Mouse (Mus musculus) telencephalon, adult 2 months (tissue): ENCODE measurements around the gene H13.
"Not testable (repeated sequence)": the region's sequence is repeated elsewhere in the genome, so short reads cannot be mapped to it uniquely, and the experiment has no call there.

Source experiments
- DNase-seq: peaks from one replicate; pipeline ENCODE4 v3.0.0-alpha.2; 2011; ENCODE audit warnings: low read depth, low spot score

H13 gene

DNA sequence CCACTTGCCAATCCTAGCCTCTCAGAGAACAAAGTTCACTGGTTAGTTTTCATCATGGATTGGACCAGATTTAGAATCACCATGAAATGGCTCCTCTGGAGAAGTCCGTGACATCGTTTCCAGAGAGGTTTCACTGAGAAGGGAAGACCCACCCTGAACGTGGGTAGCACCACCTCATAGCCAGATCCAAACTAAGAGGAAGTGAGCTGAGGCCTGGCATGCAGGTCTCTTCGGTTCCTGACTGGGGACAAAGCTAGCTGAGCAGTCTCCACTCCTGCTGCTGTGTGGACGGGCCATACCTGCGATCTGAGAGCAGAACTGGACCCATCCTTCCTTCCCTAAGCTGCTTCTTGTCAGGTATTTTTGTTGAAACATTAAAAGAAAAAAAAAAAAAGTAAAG lies 8.1 kb upstream of the H13 start:
- DNase-seq = no peak

DNA sequence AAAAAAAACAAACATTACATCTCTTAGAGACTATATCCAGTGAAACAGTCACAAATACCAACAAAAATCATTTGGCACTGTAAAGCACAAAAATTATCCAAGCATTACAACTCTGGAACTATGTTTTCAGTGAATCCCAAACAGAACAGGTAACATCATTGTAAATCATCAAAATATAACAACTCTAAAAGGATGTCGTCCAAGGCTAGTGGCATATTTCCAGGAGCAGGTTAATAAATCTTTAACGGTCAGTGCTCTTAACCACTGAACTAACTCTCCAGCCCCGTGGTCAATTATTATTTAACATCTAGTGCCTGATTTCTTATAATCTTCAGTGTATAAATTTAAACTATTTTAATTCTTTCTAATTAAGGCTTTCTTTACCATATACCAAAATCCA lies 3.1 kb upstream of the H13 start:
- DNase-seq = not testable (repeated sequence)

DNA sequence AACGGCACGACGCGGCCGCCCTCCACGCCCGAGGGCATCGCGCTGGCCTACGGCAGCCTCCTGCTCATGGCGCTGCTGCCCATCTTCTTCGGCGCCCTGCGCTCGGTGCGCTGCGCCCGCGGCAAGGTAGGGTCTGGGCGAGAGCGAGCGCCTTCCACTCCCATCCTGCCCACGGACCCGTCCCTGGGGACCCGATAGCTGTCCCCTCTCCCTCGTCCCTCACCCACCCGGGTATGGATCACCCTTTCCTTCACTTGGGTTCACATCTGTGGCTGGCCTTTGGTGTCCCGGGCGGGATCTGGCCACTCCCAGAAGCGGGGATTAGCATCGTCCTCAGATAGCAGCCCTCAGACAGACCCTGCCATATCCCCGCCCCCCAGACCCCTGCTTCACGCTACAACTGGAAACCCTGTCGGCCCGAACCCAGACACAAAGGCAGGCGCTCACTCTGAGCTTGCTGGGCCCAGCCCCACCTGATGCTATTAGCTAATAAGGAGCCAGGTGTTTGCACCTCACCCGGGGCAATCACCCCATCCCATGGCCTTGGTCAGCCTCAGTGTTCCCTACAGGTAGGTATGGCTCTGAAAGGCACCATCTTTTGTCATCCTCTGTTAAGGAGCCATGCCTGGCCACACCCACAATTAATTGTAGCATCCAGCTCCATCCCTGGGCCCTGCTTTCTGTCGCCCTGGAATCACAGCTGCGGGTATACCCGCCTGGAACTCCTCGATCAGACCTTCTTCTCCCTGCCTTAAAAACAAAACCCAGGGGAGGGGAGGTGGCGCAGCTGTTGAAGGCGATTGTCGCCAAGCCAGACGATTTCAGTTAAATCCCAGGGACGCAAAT lies 601 bp downstream of the H13 start:
- DNase-seq = no peak

DNA sequence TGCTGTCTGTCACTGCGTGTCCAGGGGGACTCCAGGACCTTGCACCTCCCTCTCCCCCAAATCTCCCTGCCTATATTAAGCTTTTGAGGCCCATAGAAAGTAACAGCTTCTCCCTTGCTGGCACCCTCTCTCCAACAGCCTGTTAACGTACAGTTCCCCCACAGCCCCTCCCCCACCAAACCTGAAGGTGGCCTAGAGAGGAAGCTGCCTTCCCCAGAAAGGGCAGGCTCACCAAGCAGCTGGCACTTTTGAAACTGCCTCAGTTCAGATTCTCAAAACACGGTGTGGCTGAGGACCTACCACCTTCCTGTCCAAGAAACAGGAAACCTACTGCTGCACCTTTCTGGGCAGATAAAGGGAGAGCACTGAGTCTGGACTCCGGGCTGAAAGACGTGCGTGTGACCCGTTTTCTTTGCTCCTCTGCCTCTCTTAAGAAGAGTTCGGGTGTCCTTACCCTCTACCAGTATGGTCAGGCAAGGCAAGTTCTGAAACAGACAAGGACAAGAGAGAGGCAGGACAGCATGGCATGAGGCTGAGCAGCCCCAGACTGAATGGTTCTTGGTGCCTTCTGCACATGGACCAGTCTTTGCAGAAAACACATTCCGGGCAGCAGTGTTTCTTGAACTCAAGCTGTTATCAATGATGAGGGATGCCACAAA lies 1.9 kb downstream of the H13 start:
- DNase-seq = no peak

DNA sequence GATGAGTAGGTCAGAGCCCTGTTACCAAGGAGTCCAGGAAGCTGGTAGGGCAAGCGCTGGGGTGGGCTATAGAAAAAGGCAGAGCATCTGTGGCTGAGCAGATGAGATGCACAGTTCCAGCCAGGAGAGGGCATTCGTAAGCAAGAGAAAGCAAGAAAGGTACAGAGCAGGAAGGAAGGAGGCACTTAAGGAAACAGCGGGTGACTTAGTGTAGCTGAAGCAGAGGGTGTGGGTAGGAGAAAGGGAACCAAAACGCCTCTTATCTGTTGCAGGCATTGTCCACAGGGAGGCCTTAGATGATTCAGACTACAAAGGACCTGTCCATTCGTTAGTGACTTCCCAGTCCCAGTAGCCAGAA lies 2.4 kb downstream of the H13 start:
- DNase-seq = peak; percentile 66

DNA sequence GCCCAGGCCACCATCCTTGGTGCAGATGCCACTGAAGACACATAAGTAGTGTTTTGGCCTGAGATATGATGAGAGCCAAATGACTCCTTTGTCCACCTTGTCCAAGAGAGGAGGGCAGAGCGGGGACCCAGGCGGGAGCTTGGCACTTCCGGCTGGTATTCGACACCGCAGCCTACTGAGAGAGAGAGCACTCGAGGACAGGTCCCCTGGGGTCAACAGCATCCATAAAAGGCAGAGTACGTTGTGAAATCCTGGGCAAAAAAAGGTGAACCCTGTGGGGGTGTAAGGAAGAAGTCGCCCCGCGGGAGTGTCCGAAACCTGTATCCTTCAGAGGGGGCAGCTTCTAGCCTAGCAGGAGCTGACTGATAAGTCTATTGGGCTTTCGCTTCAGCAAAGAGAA lies 2.9 kb downstream of the H13 start:
- DNase-seq = no peak

DNA sequence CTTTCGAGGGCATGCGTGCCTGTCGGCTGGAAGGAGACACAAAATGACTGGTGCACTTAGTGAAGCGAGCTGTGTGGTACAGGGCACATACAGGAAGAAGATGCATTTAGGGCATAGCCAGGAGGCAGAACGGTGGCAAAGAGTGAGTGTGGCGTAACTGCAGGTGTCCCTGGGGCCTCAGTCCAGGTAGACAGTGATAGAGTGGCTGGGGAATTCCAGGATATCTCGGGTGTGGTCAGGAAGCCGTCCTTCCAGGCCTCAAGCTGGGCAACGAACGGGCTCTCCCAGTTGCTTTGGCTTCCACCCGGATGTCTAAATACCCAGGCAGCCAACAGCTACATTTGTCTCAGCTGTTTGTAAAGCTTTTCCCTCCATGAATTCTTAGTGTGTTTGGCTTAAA lies 4.9 kb downstream of the H13 start:
- DNase-seq = no peak

DNA sequence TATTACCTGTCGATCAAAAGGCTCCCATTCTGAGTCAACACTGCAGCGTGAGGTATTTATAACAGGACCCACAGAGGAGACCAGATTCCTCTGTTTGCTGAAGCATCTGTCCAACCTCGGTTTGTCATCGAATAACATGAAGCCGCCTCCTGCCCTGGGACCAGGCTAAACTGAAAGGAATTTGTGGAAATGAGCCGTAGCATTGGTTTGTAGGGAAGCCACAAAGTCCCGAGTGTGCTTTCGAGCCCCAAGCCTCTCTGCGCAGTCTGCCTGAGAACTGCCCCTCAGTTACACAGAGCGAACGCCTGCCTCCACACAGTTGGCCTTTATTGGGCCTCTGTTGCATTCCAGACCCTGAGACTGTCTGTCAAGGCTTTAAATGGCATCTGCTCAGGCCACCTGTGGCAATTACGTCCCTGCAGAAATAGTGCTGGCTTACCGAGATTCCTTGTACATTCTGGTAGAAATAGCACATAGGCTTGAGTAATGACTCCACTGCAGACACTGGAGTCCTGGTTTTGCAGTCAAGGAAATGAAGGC lies 6.1 kb downstream of the H13 start:
- DNase-seq = no peak

DNA sequence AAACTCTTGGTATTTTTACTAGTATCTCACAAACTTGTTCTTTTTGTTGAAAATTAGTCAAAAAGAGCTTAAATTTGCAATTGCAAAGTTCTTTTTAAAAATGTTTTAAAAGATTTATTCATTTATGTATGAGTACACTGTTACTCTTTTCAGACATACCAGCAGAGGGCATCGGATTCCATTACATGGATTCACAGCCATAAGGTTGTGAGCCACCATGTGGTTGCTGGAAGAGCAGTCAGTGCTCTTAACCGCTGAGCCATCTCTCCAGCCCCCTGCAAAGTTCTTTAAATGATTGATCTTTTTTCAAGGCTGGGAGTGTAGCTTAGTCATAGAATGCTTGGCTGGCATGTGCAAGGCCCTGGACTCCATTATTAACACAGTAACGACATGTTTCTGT lies 9.0 kb downstream of the H13 start:
- DNase-seq = peak; percentile 51

DNA sequence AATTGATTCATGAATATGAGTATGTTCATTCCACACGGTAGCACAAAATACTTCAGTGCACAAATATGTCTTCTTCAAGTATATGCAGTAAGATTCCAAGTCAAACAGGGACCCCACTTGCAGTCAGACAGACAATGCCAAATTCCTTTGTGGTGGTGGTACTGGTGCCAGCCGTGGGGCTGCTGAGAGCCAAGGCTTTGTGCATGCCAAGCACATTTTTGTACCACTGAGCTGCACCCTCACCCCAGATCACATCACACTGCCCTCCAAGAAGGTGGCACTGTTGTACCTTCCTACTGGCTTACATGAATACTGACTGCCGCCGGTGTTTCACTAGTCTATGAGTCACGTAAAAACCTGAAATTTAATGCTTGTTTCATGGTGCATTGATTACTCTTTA lies 9.7 kb downstream of the H13 start:
- no peak for DNase-seq

DNA sequence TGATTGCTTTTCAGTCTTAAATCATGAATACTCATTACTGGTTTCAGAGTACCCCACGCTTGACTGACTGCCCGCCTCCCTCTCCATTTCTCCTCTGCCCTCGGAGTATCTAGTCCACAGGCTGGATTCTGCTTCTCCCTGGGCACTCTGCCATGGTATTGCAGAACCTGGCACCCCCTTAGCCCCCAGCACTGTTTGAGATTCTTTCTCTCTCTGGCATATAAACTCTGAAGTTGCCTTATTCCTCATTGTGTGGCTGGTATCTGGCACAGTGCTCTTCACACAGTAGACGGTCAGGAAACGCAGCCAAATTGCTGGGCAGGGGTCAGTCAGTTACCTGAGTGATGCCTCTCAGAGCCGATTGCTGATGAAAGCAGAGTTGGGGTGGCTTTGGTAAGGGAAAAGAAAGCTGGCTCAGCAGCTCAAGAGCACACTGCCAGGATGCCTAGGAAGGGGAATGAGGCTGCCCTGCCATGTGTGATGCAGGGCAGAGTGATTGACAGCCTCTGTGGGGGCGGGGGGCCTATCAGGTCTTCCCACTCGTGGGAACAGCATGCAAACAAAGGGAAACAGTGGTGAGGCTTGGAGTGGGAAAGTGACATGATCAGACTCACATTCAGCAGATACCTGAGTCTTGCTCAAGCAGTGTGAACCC lies 10.6 kb downstream of the H13 start:
- DNase-seq = no peak

DNA sequence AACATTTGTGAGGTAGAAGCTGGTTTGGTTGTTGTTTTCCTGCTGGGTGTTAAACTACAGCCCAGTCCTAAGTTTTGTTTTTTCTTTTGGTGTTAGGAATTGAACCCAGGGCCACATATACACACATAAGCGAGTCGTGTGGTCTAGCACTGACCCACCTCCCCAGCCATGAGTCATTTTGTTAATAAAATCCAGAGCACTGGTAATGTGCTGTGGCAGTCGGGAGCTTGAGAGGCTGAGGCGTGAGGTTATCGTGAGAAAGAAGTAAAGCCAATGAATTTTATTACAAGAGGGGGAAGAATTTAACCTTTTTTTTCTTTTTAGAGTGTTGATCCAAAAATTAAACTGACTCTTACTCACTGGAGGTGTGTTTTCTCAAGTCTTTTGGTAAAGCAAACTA lies 13.8 kb downstream of the H13 start:
- no peak for DNase-seq

DNA sequence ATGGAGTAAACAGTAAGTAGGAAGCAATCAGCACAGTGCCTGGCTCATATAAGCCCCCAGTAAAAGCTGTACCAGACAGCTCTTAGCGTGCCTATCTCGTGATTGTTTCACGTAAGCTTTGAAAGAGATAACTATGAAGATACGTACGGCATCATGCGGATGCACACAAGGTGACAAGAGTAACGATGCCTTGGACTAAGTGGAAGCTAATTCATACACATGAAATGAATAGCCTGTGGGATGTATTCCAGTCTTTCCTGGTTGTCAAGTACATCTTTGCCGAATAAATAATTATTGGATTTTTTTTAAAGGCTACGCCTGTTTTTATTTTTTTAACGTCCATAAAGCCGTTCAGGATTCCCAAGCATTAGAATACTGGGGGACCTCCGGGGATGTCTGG lies 17.1 kb downstream of the H13 start:
- no peak for DNase-seq

DNA sequence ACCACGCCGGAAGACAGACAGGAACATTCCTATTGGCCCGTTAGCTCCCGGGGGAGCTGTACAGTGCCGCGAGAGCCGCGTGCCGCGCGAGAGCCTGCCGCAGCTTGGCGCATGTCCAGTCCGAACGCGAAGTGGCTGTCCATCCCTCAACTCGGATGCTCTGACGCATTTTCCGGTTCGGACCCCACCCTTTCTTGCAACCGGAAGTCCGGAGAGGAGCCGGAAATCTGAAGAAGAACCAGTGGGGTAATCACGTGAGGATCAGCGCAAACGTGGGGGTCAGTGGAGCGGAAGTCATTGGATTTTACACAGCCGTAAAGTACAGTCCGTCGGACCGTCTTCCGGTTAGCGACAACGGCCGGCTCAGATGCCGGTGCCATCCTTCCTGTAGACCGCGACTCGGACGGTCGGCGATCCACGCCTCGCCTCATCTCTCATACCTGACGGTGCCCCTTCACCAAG lies 17.6 kb downstream of the H13 start, which contains the start of gene Mcts2:
TSS of gene Mcts2 (plus strand) at position 230 of the 462 bp plus-strand sequence.
- DNase-seq = peak; percentile 98

DNA sequence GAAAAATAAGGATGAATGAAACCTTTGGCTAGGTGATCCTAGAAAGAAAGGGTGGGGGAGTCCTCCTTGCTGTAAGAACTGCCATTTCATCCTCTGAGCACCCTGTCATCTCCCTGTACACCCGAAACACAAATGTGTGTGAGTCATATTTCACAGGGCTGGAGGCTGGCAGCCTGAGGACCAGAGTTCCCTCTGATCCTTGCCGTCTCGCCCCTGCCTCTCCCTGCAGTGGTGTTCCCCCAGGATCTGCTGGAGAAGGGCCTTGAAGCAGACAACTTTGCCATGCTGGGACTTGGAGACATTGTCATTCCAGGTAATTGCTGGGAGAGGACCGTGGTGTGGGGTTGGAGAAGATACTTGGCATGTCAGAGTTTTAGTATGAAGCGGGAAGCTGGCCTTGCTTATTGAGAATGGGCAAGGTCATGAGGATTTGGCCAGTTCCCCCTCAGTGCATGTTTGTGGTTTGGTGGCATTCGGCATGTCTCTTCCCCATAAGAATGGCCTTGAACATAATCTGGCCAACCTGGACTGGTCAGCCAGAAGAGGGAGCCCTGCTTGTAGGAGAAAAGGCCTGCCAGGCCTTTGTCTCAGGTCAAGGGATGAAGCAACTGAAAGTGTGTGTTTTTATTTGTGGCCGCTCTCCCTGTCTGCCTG lies 22.4 kb downstream of the H13 start:
- DNase-seq = no peak

DNA sequence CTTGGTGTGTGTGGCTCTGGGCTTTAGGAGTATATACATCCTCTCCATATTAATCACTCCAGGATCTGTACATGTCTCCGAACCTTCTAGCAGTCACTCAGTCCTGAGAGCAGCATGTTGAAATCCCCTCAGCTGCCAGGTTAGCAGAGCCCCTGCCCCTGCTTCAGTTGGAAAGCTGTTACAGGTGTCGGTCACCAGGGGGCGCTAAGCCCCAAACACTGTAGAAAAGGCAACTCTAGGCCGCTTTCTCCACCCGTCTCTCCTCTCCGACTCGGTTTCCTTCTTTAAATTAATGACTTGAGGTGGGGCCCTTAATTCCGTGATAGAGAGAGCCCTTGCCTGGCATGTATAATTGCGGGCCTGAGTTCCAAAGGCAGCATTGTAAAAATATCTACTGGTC lies 24.0 kb downstream of the H13 start:
- no peak for DNase-seq

DNA sequence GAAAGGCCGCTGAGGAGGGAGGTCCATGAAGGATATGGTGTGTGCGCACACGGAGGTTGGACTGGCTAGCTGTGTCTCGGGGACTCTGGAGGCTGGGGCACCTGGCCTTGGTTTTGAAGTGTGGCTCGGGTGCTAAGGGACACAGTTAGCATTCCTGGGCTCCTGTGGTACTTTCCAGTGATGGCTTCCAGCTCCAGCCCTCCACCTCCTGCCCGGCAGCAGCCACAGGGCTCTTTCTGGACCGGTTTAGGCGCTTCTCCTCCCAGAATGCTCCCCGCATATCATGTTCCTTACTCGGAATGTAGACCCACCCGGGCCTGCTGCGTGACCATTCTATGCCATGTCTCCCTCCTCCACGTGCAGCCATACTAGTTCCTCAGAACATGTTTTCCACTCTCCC lies 24.5 kb downstream of the H13 start:
- no peak for DNase-seq

DNA sequence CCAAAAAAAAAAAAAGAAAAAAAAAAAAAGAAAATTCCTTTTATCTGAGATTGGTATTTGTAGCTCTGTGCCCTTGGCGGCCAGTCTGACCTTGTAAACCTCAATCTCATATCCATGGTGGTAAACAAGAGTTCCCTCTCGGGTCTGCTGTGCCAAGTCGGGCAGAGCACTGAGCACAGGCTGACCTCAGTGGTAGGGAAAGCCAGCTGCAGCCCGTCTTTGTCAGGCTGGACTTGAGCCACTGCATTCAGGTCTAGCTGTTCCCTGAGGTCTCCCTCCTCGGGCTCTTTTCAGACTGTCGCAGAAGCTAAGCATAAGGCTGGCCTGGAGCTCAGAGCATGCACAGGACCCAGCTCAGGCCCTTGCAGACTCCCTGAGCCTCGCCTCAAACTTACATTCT lies 25.4 kb downstream of the H13 start:
- DNase-seq = no peak

DNA sequence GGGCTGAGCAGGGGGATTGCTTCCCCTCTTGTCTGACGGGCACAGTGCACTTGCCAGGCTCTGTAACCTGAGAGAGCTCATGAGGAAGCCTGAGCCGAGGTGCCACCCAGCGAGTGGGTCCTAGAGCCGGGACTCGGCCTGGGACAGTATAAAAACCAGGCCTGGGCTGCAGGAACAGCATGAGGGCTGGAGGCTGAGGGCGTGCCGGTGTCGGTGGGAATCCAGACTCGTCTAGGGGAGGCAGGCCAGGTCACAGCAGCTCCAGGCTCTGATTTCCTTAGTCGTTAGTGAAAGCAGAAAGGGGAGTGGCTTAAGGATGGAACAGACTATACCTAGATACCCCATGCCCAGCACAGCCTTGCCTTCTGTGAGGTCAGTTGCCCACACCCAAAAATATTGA lies 26.8 kb downstream of the H13 start:
- DNase-seq = no peak

DNA sequence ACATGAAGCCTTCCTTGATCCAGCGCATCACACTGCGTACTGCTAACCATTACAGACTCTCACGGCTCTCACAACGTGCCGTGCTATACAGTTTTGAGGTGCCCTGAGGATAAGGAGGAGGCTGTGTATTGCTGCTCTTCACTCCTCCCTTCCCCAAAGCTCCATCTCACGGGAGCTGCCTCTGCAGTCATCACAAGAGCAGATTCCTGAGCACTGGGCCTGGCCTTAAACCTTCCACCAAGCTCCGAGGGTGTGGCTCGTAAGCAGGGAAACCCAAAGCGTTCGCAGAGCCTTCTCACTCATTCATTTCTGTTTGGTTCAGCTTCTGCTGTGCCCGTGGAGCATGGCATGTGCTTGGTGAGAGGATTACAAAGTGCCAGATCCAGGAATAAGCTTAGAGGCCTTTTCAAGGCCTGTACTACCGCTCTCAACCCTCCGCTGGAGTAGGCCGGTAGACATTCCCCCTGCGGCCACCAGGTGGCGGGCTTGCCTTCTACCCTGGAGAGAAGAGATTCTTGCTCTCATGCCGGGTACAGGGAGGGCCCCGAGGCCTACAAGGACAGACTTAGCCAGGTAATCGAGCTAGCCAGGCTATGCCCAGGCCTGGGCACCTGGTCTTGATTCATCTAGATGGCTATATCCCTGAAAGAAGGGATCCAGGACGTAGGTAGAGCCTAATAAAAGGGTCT lies 27.4 kb downstream of the H13 start:
- DNase-seq = peak; percentile 80

DNA sequence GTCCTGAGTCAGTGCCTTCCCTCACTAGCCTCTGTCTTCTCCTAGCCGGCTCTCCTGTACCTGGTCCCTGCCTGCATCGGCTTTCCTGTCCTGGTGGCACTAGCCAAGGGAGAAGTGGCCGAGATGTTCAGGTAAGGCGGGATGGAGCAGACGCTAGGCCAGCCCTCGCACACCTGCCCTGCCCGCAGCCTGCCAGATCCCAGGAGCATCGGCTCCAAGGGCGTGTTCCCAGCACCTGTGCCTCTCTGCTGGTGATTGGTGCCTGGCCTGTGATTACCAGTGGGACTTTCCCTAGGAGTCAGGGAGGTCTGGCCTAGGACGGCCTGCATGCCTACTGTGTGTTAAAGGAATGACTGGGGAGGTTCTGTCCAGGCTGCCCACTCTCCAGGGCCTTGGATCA lies 30.9 kb downstream of the H13 start:
- DNase-seq = no peak
